Mouse (Mus musculus): ENCODE measurements around the gene Rbm47. TPM values are rescaled to one million over a fixed set of nuclear protein-coding genes. Genes with fewer than 3 reads are reported as not detected.
A peak's percentile ranks its signal among the peaks of the same experiment; 100 is the strongest.

Rbm47 gene
- polyA plus RNA-seq, 1 experiment, result 24.9 TPM

GRCm38 (mm10) chr5:66174160-66174837 lies 1.4 kb upstream of the Rbm47 start:
- H3K36me3 ChIP-seq (ENCODE audit: control insufficient read depth, insufficient read depth, low read length), result no peaks in the 10 kb centered on the region
- no peaks in the 10 kb centered on the region for H3K27me3 ChIP-seq (ENCODE audit: control insufficient read depth, insufficient read depth, low read length)
- no peak overlapping the region for H3K27ac ChIP-seq (ENCODE audit: control insufficient read depth, insufficient read depth, low read depth, low read length)
- peak overlapping the region; percentile 83 for H3K4me3 ChIP-seq (ENCODE audit: control insufficient read depth, low read depth, low read length)
- no peak for TF ChIP-seq POLR2A (IDR thresholded peaks at IDR 0.05; ENCODE audit: control insufficient read depth, low read depth, low read length)
- TF ChIP-seq CTCF (IDR thresholded peaks at IDR 0.05; ENCODE audit: control insufficient read depth, insufficient read depth, insufficient replicate concordance, low read depth, low read length), result no peak
- no peaks in the 10 kb centered on the region for H3K4me1 ChIP-seq (ENCODE audit: control insufficient read depth, insufficient read depth, low read length)

GRCm38 (mm10) chr5:66170591-66170990 lies 2.3 kb downstream of the Rbm47 start:
- H3K27me3 ChIP-seq (ENCODE audit: control insufficient read depth, insufficient read depth, low read length), result no peaks in the 10 kb centered on the region
- peaks cover 4% of the 10 kb centered on the region; the same call in 1 of the 2 replicates for H3K4me1 ChIP-seq (ENCODE audit: control insufficient read depth, insufficient read depth, low read length)
- TF ChIP-seq POLR2A (IDR thresholded peaks at IDR 0.05; ENCODE audit: control insufficient read depth, low read depth, low read length), result no peak
- TF ChIP-seq CTCF (IDR thresholded peaks at IDR 0.05; ENCODE audit: control insufficient read depth, insufficient read depth, insufficient replicate concordance, low read depth, low read length), result no peak
- H3K4me3 ChIP-seq (ENCODE audit: control insufficient read depth, low read depth, low read length), result peak overlapping the region; percentile 75
- no peaks in the 10 kb centered on the region for H3K36me3 ChIP-seq (ENCODE audit: control insufficient read depth, insufficient read depth, low read length)
- H3K27ac ChIP-seq (ENCODE audit: control insufficient read depth, insufficient read depth, low read depth, low read length), result no peak overlapping the region

- no peaks in the 10 kb centered on the region for H3K36me3 ChIP-seq (ENCODE audit: control insufficient read depth, insufficient read depth, low read length)
- no peak for TF ChIP-seq POLR2A (IDR thresholded peaks at IDR 0.05; ENCODE audit: control insufficient read depth, low read depth, low read length)
- TF ChIP-seq CTCF (IDR thresholded peaks at IDR 0.05; ENCODE audit: control insufficient read depth, insufficient read depth, insufficient replicate concordance, low read depth, low read length), result no peak
These were observed 3.8 kb downstream of the Rbm47 start for GRCm38 (mm10) chr5:66169099-66169485.

GRCm38 (mm10) chr5:66168462-66169098 lies 4.3 kb downstream of the Rbm47 start:
- H3K4me3 ChIP-seq (ENCODE audit: control insufficient read depth, low read depth, low read length), result peak overlapping the region; percentile 82
- peaks cover 4% of the 10 kb centered on the region; the same call in 1 of the 2 replicates for H3K4me1 ChIP-seq (ENCODE audit: control insufficient read depth, insufficient read depth, low read length)
- TF ChIP-seq CTCF (IDR thresholded peaks at IDR 0.05; ENCODE audit: control insufficient read depth, insufficient read depth, insufficient replicate concordance, low read depth, low read length) (no peak), POLR2A (IDR thresholded peaks at IDR 0.05; ENCODE audit: control insufficient read depth, low read depth, low read length) (no peak)
- H3K36me3 ChIP-seq (ENCODE audit: control insufficient read depth, insufficient read depth, low read length), result no peaks in the 10 kb centered on the region
- no peaks in the 10 kb centered on the region for H3K27me3 ChIP-seq (ENCODE audit: control insufficient read depth, insufficient read depth, low read length)
- H3K27ac ChIP-seq (ENCODE audit: control insufficient read depth, insufficient read depth, low read depth, low read length), result no peak overlapping the region

More at GRCm38 (mm10) chr5:66169099-66169485, 3.8 kb downstream of the Rbm47 start:
- H3K4me3 ChIP-seq (ENCODE audit: control insufficient read depth, low read depth, low read length), result peak overlapping the region; percentile 82
- no peak overlapping the region for H3K27ac ChIP-seq (ENCODE audit: control insufficient read depth, insufficient read depth, low read depth, low read length)
- no peaks in the 10 kb centered on the region for H3K27me3 ChIP-seq (ENCODE audit: control insufficient read depth, insufficient read depth, low read length)
- peaks cover 4% of the 10 kb centered on the region; the same call in 1 of the 2 replicates for H3K4me1 ChIP-seq (ENCODE audit: control insufficient read depth, insufficient read depth, low read length)

- Histone ChIP-seq H3K4me1 (ENCODE audit: control insufficient read depth, insufficient read depth, low read length) (peaks cover 4% of the 10 kb centered on the region; the same call in 1 of the 2 replicates), H3K36me3 (ENCODE audit: control insufficient read depth, insufficient read depth, low read length) (no peaks in the 10 kb centered on the region), H3K4me3 (ENCODE audit: control insufficient read depth, low read depth, low read length) (no peak overlapping the region), H3K27me3 (ENCODE audit: control insufficient read depth, insufficient read depth, low read length) (no peaks in the 10 kb centered on the region), H3K27ac (ENCODE audit: control insufficient read depth, insufficient read depth, low read depth, low read length) (no peak overlapping the region)
- no peak for TF ChIP-seq CTCF (IDR thresholded peaks at IDR 0.05; ENCODE audit: control insufficient read depth, insufficient read depth, insufficient replicate concordance, low read depth, low read length)
- no peak for TF ChIP-seq POLR2A (IDR thresholded peaks at IDR 0.05; ENCODE audit: control insufficient read depth, low read depth, low read length)
These were observed 6.0 kb downstream of the Rbm47 start for GRCm38 (mm10) chr5:66166931-66167330.

- TF ChIP-seq POLR2A (IDR thresholded peaks at IDR 0.05; ENCODE audit: control insufficient read depth, low read depth, low read length), result no peak
- Histone ChIP-seq H3K4me3 (ENCODE audit: control insufficient read depth, low read depth, low read length) (no peak overlapping the region), H3K4me1 (ENCODE audit: control insufficient read depth, insufficient read depth, low read length) (peaks cover 4% of the 10 kb centered on the region; the same call in 1 of the 2 replicates), H3K36me3 (ENCODE audit: control insufficient read depth, insufficient read depth, low read length) (no peaks in the 10 kb centered on the region), H3K27me3 (ENCODE audit: control insufficient read depth, insufficient read depth, low read length) (no peaks in the 10 kb centered on the region), H3K27ac (ENCODE audit: control insufficient read depth, insufficient read depth, low read depth, low read length) (no peak overlapping the region)
These were observed 6.7 kb downstream of the Rbm47 start for GRCm38 (mm10) chr5:66166193-66166629.

- no peak overlapping the region for H3K4me3 ChIP-seq (ENCODE audit: control insufficient read depth, low read depth, low read length)
- no peak for TF ChIP-seq CTCF (IDR thresholded peaks at IDR 0.05; ENCODE audit: control insufficient read depth, insufficient read depth, insufficient replicate concordance, low read depth, low read length)
- TF ChIP-seq POLR2A (IDR thresholded peaks at IDR 0.05; ENCODE audit: control insufficient read depth, low read depth, low read length), result no peak
- no peak overlapping the region for H3K27ac ChIP-seq (ENCODE audit: control insufficient read depth, insufficient read depth, low read depth, low read length)
- no peaks in the 10 kb centered on the region for H3K27me3 ChIP-seq (ENCODE audit: control insufficient read depth, insufficient read depth, low read length)
- H3K36me3 ChIP-seq (ENCODE audit: control insufficient read depth, insufficient read depth, low read length), result no peaks in the 10 kb centered on the region
- peaks cover 4% of the 10 kb centered on the region; the same call in 1 of the 2 replicates for H3K4me1 ChIP-seq (ENCODE audit: control insufficient read depth, insufficient read depth, low read length)
These were observed 7.2 kb downstream of the Rbm47 start for GRCm38 (mm10) chr5:66165748-66166147.
